Mouse (Mus musculus): ENCODE measurements around the gene Tmem132d. TPM values are rescaled to one million over a fixed set of nuclear protein-coding genes. Genes with fewer than 3 reads are reported as not detected.
A peak's percentile ranks its signal among the peaks of the same experiment; 100 is the strongest.
"Not testable (repeated sequence)": the region's sequence is repeated elsewhere in the genome, so short reads cannot be mapped to it uniquely, and the experiment has no call there.

Tmem132d gene
- polyA plus RNA-seq, 1 experiment: 0.05 TPM

- no peak for DNase-seq (ENCODE audit: low read depth, low spot score)
- 63% methylated on average over 3 of the region's 3 CpGs for WGBS
These were observed 310.2 kb downstream of the Tmem132d start for GRCm38 (mm10) chr5:128122656-128123055.

- no peak for DNase-seq (ENCODE audit: low read depth, low spot score)
- 48% methylated on average over 3 of the region's 3 CpGs for WGBS
These were observed 313.7 kb downstream of the Tmem132d start for GRCm38 (mm10) chr5:128119171-128119570.

GRCm38 (mm10) chr5:128113107-128113506, 319.8 kb downstream of the Tmem132d start:
- 84% methylated on average over 8 of the region's 8 CpGs for WGBS

GRCm38 (mm10) chr5:128112518-128112917, 320.4 kb downstream of the Tmem132d start:
- DNase-seq (ENCODE audit: low read depth, low spot score): no peak
- WGBS: 95% methylated on average over 3 of the region's 3 CpGs

More at GRCm38 (mm10) chr5:128113107-128113506, 319.8 kb downstream of the Tmem132d start:
- DNase-seq (ENCODE audit: low read depth, low spot score): no peak

GRCm38 (mm10) chr5:128111664-128112063, 321.2 kb downstream of the Tmem132d start:
- 70% methylated on average over 5 of the region's 5 CpGs for WGBS
- DNase-seq (ENCODE audit: low read depth, low spot score): no peak

GRCm38 (mm10) chr5:128102556-128102955, 330.3 kb downstream of the Tmem132d start:
- 59% methylated on average over 8 of the region's 8 CpGs for WGBS

GRCm38 (mm10) chr5:128100331-128100730, 332.5 kb downstream of the Tmem132d start:
- 76% methylated on average over 5 of the region's 5 CpGs for WGBS
- no peak for DNase-seq (ENCODE audit: low read depth, low spot score)

More at GRCm38 (mm10) chr5:128102556-128102955, 330.3 kb downstream of the Tmem132d start:
- no peak for DNase-seq (ENCODE audit: low read depth, low spot score)

GRCm38 (mm10) chr5:128099439-128099838, 333.4 kb downstream of the Tmem132d start:
- 75% methylated on average over 2 of the region's 2 CpGs for WGBS

GRCm38 (mm10) chr5:128090578-128090977, 342.3 kb downstream of the Tmem132d start:
- no peak for DNase-seq (ENCODE audit: low read depth, low spot score)
- 79% methylated on average over 5 of the region's 5 CpGs for WGBS

More at GRCm38 (mm10) chr5:128099439-128099838, 333.4 kb downstream of the Tmem132d start:
- no peak for DNase-seq (ENCODE audit: low read depth, low spot score)

GRCm38 (mm10) chr5:128075456-128075855, 357.4 kb downstream of the Tmem132d start:
- 22% methylated on average over 5 of the region's 5 CpGs for WGBS
- no peak for DNase-seq (ENCODE audit: low read depth, low spot score)

- 80% methylated on average over 2 of the region's 2 CpGs for WGBS
- no peak for DNase-seq (ENCODE audit: low read depth, low spot score)
These were observed 360.3 kb downstream of the Tmem132d start for GRCm38 (mm10) chr5:128072616-128073015.

- no peak for DNase-seq (ENCODE audit: low read depth, low spot score)
- WGBS: 79% methylated on average over 9 of the region's 9 CpGs
These were observed 391.1 kb downstream of the Tmem132d start for GRCm38 (mm10) chr5:128041781-128042180.

GRCm38 (mm10) chr5:128040036-128040435, 392.8 kb downstream of the Tmem132d start:
- no peak for DNase-seq (ENCODE audit: low read depth, low spot score)
- WGBS: 71% methylated on average over 6 of the region's 6 CpGs

GRCm38 (mm10) chr5:128027076-128027475, 405.8 kb downstream of the Tmem132d start:
- WGBS: 60% methylated on average over 2 of the region's 2 CpGs
- no peak for DNase-seq (ENCODE audit: low read depth, low spot score)

GRCm38 (mm10) chr5:128004666-128005065, 428.2 kb downstream of the Tmem132d start:
- 57% methylated on average over 9 of the region's 9 CpGs for WGBS
- DNase-seq (ENCODE audit: low read depth, low spot score): no peak

- no peak for DNase-seq (ENCODE audit: low read depth, low spot score)
- WGBS: 71% methylated on average over 10 of the region's 10 CpGs
These were observed 436.2 kb downstream of the Tmem132d start for GRCm38 (mm10) chr5:127996526-127997245.

GRCm38 (mm10) chr5:127993460-127993859, 439.4 kb downstream of the Tmem132d start:
- DNase-seq (ENCODE audit: low read depth, low spot score): no peak
- WGBS: 71% methylated on average over 3 of the region's 3 CpGs

GRCm38 (mm10) chr5:127990826-127991225, 442.1 kb downstream of the Tmem132d start:
- DNase-seq (ENCODE audit: low read depth, low spot score): no peak
- 64% methylated on average over 5 of the region's 5 CpGs for WGBS

GRCm38 (mm10) chr5:127980003-127980358, 452.9 kb downstream of the Tmem132d start:
- not testable (repeated sequence) for DNase-seq (ENCODE audit: low read depth, low spot score)
- WGBS: 30% methylated on average over 6 of the region's 6 CpGs

- 15% methylated on average over 6 of the region's 6 CpGs for WGBS
- DNase-seq (ENCODE audit: low read depth, low spot score): peak; percentile 3
These were observed 453.4 kb downstream of the Tmem132d start for GRCm38 (mm10) chr5:127979329-127980002.

- DNase-seq (ENCODE audit: low read depth, low spot score): no peak
These were observed 456.2 kb downstream of the Tmem132d start for GRCm38 (mm10) chr5:127976661-127977060.

More at GRCm38 (mm10) chr5:127976661-127977060, 456.2 kb downstream of the Tmem132d start:
- 70% methylated on average over 10 of the region's 10 CpGs for WGBS
